Mouse (Mus musculus): ENCODE data around the gene Ddx19b.
"Not testable (repeated sequence)": the region's sequence is repeated elsewhere in the genome, so short reads cannot be mapped to it uniquely, and the experiment has no call there.

Gene Ddx19b

GRCm38 (mm10) chr8:110964666-110965065 is 66.9 kb downstream of the Ddx19b start:
- no peak for DNase-seq (ENCODE audit: low read depth, low spot score)

- no peak for DNase-seq (ENCODE audit: low read depth, low spot score)
These were observed 68.5 kb downstream of the Ddx19b start for GRCm38 (mm10) chr8:110963051-110963450.

GRCm38 (mm10) chr8:110959906-110960305 is 71.6 kb downstream of the Ddx19b start:
- no peak for DNase-seq (ENCODE audit: low read depth, low spot score)

GRCm38 (mm10) chr8:110959071-110959780 is 72.3 kb downstream of the Ddx19b start:
- no peak for DNase-seq (ENCODE audit: low read depth, low spot score)

- DNase-seq (ENCODE audit: low read depth, low spot score), result not testable (repeated sequence)
These were observed 73.0 kb downstream of the Ddx19b start for GRCm38 (mm10) chr8:110958553-110958952.

- no peak for DNase-seq (ENCODE audit: low read depth, low spot score)
These were observed 73.4 kb downstream of the Ddx19b start for GRCm38 (mm10) chr8:110958135-110958534.

- no peak for DNase-seq (ENCODE audit: low read depth, low spot score)
These were observed 74.1 kb downstream of the Ddx19b start for GRCm38 (mm10) chr8:110957471-110957870.

GRCm38 (mm10) chr8:110956619-110957450 is 74.7 kb downstream of the Ddx19b start:
- DNase-seq (ENCODE audit: low read depth, low spot score), result no peak

- DNase-seq (ENCODE audit: low read depth, low spot score), result no peak
These were observed 76.8 kb downstream of the Ddx19b start for GRCm38 (mm10) chr8:110954776-110955175.

Data from brain, embryonic 18.5 days (tissue).